Mouse (Mus musculus): Measurements from ENCODE around the gene Rce1.

DNA sequence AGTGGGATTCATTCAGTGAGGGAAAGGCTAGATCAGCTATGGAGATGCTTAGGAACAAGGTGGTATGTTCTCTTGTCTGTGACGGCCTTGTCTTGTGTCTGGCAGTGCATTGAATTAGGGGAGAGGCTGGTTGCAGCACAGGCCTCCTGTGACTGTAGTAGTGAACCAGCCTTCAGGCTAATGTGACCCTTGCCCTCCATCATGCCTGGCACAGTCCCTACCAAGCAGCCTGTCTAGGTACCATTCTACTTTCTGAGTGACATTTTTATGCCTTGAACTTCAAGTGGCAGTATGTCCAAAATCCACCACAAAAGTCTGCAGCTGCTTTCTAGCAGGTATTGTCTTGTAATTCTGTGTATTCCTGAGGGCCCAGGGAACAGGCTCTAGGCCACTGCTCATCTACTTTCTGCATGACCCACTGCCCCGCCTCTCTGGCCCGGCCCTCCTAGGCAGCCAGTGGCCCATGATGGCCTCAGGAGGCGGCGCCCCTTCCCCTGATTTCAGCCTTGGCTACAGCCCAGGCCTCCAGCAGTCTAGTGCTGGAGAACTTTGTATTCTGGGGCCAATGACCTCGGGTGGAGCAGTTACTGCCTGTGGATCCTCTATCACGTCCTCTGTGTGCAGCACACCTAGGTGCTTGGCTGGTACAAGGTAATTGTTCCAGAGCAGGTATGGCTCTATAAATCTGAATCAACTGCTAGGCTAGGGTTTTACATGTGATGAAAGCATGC lies 31.5 kb downstream of the Rce1 start:
- TF ChIP-seq CTCF (conservative IDR thresholded peaks at IDR 0.05; ENCODE audit: low read length) (no peak), POU5F1 (IDR thresholded peaks at IDR 0.05; ENCODE audit: borderline replicate concordance, low read length) (no peak)

Data from E14TG2a.4 (cell line).